Mouse (Mus musculus) left cerebral cortex, adult 2 months (tissue): Measurements from ENCODE around the gene Fam205a4. TPM values are rescaled to one million over a fixed set of nuclear protein-coding genes. Genes with fewer than 3 reads are reported as not detected.
"Not testable (repeated sequence)": the region's sequence is repeated elsewhere in the genome, so short reads cannot be mapped to it uniquely, and the experiment has no call there.

ENCODE experiments used
- DNase-seq, 2 experiments: peaks; one replicate each; pipeline ENCODE4 v3.0.0; 2021 to 2022; ENCODE audit warnings: low spot score in 2 of 2, mixed read lengths in 1 of 2; ENCODE audit errors: extremely low spot score in 1 of 2
- H3K27ac ChIP-seq: fragments of 200-600 bp; 2 replicates; pipeline ENCODE4 v1.8.1; 2022
- H3K4me3 ChIP-seq: fragments of 200-600 bp; 2 replicates; pipeline ENCODE4 v1.8.1; 2022
- intact Hi-C: fragments of 180-260 bp; cut with DNase I; formaldehyde crosslinking; loops from one replicate; pipeline ENCODE4 v1.15.1; 2025
- long read RNA-seq, 2 experiments: library from polyadenylated mRNA; stranded (forward); transcript quantifications; one replicate each; pipeline ENCODE4 v2.0.0; 2021; ENCODE audit warnings: borderline mapping rate in 2 of 2
- total RNA-seq, 2 experiments: library from RNA; stranded (reverse); gene quantifications; 2 replicates each; pipeline ENCODE4 v1.2.3; 2021

The Fam205a4 gene
- 1 to 10 TPM; 4.6 to 5.6 TPM for total RNA-seq
- long read RNA-seq, experiment 1, partial matches to known transcripts, result 2 of 4 reads
- long read RNA-seq, experiment 1, other reads (novel, unspliced or antisense), result 2 of 4 reads
- long read RNA-seq, experiment 2, partial matches to known transcripts, result 0 of 2 reads
- long read RNA-seq, experiment 2, other reads (novel, unspliced or antisense), result 2 of 2 reads

DNA sequence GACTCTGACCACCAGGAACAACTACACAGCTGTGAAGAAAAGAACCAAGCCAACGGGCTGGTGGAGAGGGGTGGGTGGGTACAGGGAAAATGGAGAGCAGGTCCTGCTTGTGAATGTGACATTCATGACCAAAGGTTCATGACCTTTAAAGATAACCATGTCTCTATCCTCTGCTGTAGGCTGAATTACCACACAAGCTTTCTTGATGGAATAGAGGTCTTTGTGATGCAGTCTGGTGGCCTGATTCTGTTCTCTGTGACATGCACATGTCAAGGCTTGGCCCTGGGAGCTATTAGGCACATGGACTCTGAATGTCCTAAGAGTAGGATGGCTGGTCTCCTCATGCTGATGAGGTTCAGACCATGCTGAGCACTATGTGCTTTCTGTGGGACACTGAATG, at the start of gene Fam205a4:
Gene Fam205a4 (plus strand): TSS at position 301 of the 400 bp plus-strand sequence.
- intact Hi-C loops, DNase-seq, H3K4me3 ChIP-seq, H3K27ac ChIP-seq: not testable (repeated sequence)

DNA sequence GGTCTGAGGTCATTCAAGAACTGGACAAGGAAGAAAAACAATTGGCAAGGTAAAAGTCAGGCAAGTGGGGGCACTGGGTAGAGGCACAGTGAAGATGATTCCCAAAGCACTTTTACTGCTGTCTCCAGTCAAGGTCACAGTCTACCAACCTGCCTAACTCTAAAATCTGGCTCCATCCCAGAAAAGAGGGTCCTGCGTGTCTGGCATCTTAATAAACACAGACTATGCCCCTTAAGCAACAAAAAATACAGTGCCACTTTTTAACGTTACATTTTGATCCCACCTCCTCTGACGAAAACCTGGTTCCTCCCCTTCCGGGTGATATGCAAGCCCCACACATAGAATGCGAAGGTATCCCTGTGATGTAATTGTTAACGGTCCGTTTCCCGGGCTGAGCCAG, 24.6 kb upstream of the Fam205a4 start, which contains the start of gene Gm20878:
Gene Gm20878 (plus strand): TSS at position 301 of the 400 bp plus-strand sequence.
- DNase-seq, intact Hi-C loops, H3K4me3 ChIP-seq, H3K27ac ChIP-seq: not testable (repeated sequence)

Other genes with a start within 250 kb of the Fam205a4 start
- 100 to 1,000 TPM; 165 TPM for gene Dctn3, start 242.9 kb upstream of the Fam205a4 start, total RNA-seq
- gene Arid3c, start 234.9 kb upstream of the Fam205a4 start, total RNA-seq, result under 1 TPM in 1 of 2 experiments, not detected in 1; 0.52 TPM
- gene Galt, start 210.8 kb upstream of the Fam205a4 start, total RNA-seq, result 10 to 100 TPM; 85.8 to 88.5 TPM
- 10 to 100 TPM; 58.0 to 58.9 TPM for gene Sigmar1, start 209.9 kb upstream of the Fam205a4 start, total RNA-seq
- gene Ccl27a, start 191.8 kb upstream of the Fam205a4 start, total RNA-seq, result 100 to 1,000 TPM; 250 to 265 TPM
- gene Gm21541, start 62.4 kb upstream of the Fam205a4 start, total RNA-seq, result not detected
- 10 to 100 TPM; 53.2 to 62.4 TPM for gene Gm20878, start 24.5 kb upstream of the Fam205a4 start, total RNA-seq
- 1 to 10 TPM; 7.9 to 8.9 TPM for gene Gm21093, start 68.7 kb downstream of the Fam205a4 start, total RNA-seq
- not detected for gene Gm3893, start 125.1 kb downstream of the Fam205a4 start, total RNA-seq
- gene Gm13304, start 148.8 kb downstream of the Fam205a4 start, total RNA-seq, result 10 to 100 TPM; 29.7 to 32.6 TPM
- gene Gm13306, start 187.4 kb downstream of the Fam205a4 start, total RNA-seq, result 10 to 100 TPM; 45.6 to 58.0 TPM
- gene Gm13305, start 202.5 kb downstream of the Fam205a4 start, total RNA-seq, result under 1 TPM; 0.89 to 0.97 TPM